Mouse (Mus musculus) stomach, postnatal 0 days (tissue): ENCODE results near the gene Acly.

Experiments
- CTCF ChIP-seq: IDR thresholded peaks from 2 replicates; pipeline ENCODE4 v1.5.1; 2016; ENCODE audit warnings: antibody characterized with exemption, low read depth, mild to moderate bottlenecking, moderate library complexity
- EP300 ChIP-seq: optimal IDR thresholded peaks from 2 replicates; pipeline ENCODE3; 2016; ENCODE audit warnings: antibody characterized with exemption

DNA sequence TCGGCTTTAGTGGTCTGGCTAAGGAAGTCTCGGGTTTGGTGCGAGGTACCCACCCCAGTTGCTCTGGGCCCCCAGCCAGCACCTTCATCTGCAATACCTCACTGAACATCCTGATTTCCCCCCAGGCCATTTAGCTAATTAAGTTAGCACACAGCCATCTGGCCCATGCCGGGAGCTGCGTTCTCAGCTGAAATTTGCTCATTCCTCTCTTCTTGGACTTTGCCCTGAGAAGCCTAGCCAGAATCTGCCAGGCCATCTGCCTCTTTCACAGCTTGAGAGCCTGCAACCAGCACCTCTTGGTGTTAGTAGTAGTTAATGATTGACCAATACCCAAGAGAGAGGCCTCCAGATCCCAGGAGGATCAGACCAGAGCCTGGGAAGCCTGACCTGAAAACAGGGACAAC is 9.6 kb downstream of the Acly start:
- TF ChIP-seq CTCF (no peak), EP300 (no peak)
